In genomic region chr12:113004993-113005392, GRCm38 (mm10) we compare ENCODE assay signal across 9 mouse cellular contexts. TPM values are rescaled to one million over a fixed set of nuclear protein-coding genes. Genes with fewer than 3 reads are reported as not detected.
DNase-seq lines count a peak whose midpoint lies in the region; ATAC-seq and TF ChIP-seq lines count a peak whose summit lies in the region.
"Had no signal": no experiment of that assay in that cellular context is flagged by ENCODE, and none has a peak within 500 bp of the region (broad histone marks: within the 10 kb centered on the region; RNA-seq: fewer than 3 reads in every experiment).

No protein-coding gene starts in this region.

- H3K27me3 ChIP-seq in hindbrain, postnatal 0 days (ENCODE audit: insufficient read depth, low read length), result no peaks in the 10 kb centered on the region
- H3K27me3 ChIP-seq in hindbrain, embryonic 11.5 days (ENCODE audit: control insufficient read depth, insufficient read depth, low read length), result no peaks in the 10 kb centered on the region
- no peaks in the 10 kb centered on the region for H3K27me3 ChIP-seq in lung, embryonic 14.5 days (ENCODE audit: insufficient read depth, low read length)
- H3K27me3 ChIP-seq in small intestine, adult 2 months (ENCODE audit: control insufficient read depth, insufficient read depth, low read length), result no peaks in the 10 kb centered on the region
- no peaks in the 10 kb centered on the region for H3K27me3 ChIP-seq in hindbrain, embryonic 13.5 days
- H3K27me3 ChIP-seq: heart, embryonic 15.5 days had no signal

- TF ChIP-seq CTCF in hindbrain, postnatal 0 days (IDR thresholded peaks at IDR 0.05; ENCODE audit: low read depth), result peak; percentile 74
- TF ChIP-seq CTCF in lung, embryonic 14.5 days (IDR thresholded peaks at IDR 0.05; ENCODE audit: low read depth), result peak; percentile 66
- TF ChIP-seq CTCF in small intestine, adult 2 months (IDR thresholded peaks at IDR 0.05; ENCODE audit: extremely low read depth, insufficient read length, insufficient replicate concordance, low read depth, low read length), result peak; percentile 67; the same call in 1 of the 2 replicates

- H3K36me3 ChIP-seq in hindbrain, postnatal 0 days (ENCODE audit: insufficient read depth, low read length), result no peaks in the 10 kb centered on the region
- no peaks in the 10 kb centered on the region for H3K36me3 ChIP-seq in hindbrain, embryonic 11.5 days (ENCODE audit: control insufficient read depth, insufficient read depth, low read length)
- no peaks in the 10 kb centered on the region for H3K36me3 ChIP-seq in lung, embryonic 14.5 days (ENCODE audit: insufficient read depth)
- no peaks in the 10 kb centered on the region for H3K36me3 ChIP-seq in small intestine, adult 2 months (ENCODE audit: control insufficient read depth, insufficient read depth, low read length)
- no peaks in the 10 kb centered on the region for H3K36me3 ChIP-seq in hindbrain, embryonic 13.5 days
- H3K36me3 ChIP-seq: heart, embryonic 15.5 days had no signal

- TF ChIP-seq POLR2A in small intestine, adult 2 months (IDR thresholded peaks at IDR 0.05; ENCODE audit: low read depth, low read length), result no peak

- no peaks in the 10 kb centered on the region for H3K4me1 ChIP-seq in hindbrain, postnatal 0 days (ENCODE audit: insufficient read depth, low read length)
- H3K4me1 ChIP-seq in hindbrain, embryonic 11.5 days (replicated peaks; ENCODE audit: control insufficient read depth, insufficient read depth, low read length), result 0 out of 2 replicates have a peak, but pooled peaks cover 4% of the 10 kb centered on the region
- H3K4me1 ChIP-seq in lung, embryonic 14.5 days (ENCODE audit: insufficient read depth), result no peaks in the 10 kb centered on the region; the same call in 1 of the 2 replicates
- no peaks in the 10 kb centered on the region for H3K4me1 ChIP-seq in small intestine, adult 2 months (ENCODE audit: control insufficient read depth, insufficient read depth, insufficient read length, low read length)
- peaks cover 9% of the 10 kb centered on the region for H3K4me1 ChIP-seq in hindbrain, embryonic 13.5 days (replicated peaks)

- DNase-seq in hindbrain, postnatal 0 days (ENCODE audit: low spot score), result peak; percentile 56
- no peak for DNase-seq in hindbrain, embryonic 11.5 days (ENCODE audit: low spot score)
- DNase-seq in Muller cell, postnatal 12 days (ENCODE audit: inconsistent ontology term), result peak; percentile 70
- DNase-seq in cerebellum, postnatal 14 days, result peak; percentile 73 to 78
- peak; percentile 91 for DNase-seq in kidney, adult 9 months
- DNase-seq in lung, embryonic 14.5 days, result peak; percentile 57

- no peak overlapping the region for H3K4me2 ChIP-seq in hindbrain, postnatal 0 days (ENCODE audit: low read depth, low read length)
- no peak overlapping the region for H3K4me2 ChIP-seq in hindbrain, embryonic 11.5 days (replicated peaks; ENCODE audit: low read depth, low read length)
- no peak overlapping the region for H3K4me2 ChIP-seq in lung, embryonic 14.5 days
- H3K4me2 ChIP-seq in hindbrain, embryonic 13.5 days, result no peak overlapping the region
- H3K4me2 ChIP-seq: heart, embryonic 15.5 days had no signal

- no peak for ATAC-seq in hindbrain, postnatal 0 days
- ATAC-seq in hindbrain, embryonic 11.5 days (ENCODE audit: low FRiP score), result no peak
- ATAC-seq in lung, embryonic 14.5 days (ENCODE audit: insufficient read depth), result no peak
- ATAC-seq in hindbrain, embryonic 13.5 days (ENCODE audit: low FRiP score), result no peak

- no peak overlapping the region for H3K9ac ChIP-seq in hindbrain, postnatal 0 days (replicated peaks; ENCODE audit: low read length)
- H3K9ac ChIP-seq in hindbrain, embryonic 11.5 days (ENCODE audit: low read depth, low read length), result no peak overlapping the region
- H3K9ac ChIP-seq in lung, embryonic 14.5 days, result no peak overlapping the region
- H3K9ac ChIP-seq in hindbrain, embryonic 13.5 days, result no peak overlapping the region
- H3K9ac ChIP-seq: heart, embryonic 15.5 days had no signal

- no peaks in the 10 kb centered on the region for H3K9me3 ChIP-seq in hindbrain, postnatal 0 days (ENCODE audit: low read length)
- no peaks in the 10 kb centered on the region for H3K9me3 ChIP-seq in hindbrain, embryonic 11.5 days (ENCODE audit: control insufficient read depth, low read length)
- H3K9me3 ChIP-seq in lung, embryonic 14.5 days (ENCODE audit: low read depth, low read length), result no peaks in the 10 kb centered on the region
- no peaks in the 10 kb centered on the region for H3K9me3 ChIP-seq in hindbrain, embryonic 13.5 days
- H3K9me3 ChIP-seq: heart, embryonic 15.5 days had no signal

- no peak overlapping the region for H3K4me3 ChIP-seq in hindbrain, postnatal 0 days (ENCODE audit: low read length)
- no peak overlapping the region for H3K4me3 ChIP-seq in hindbrain, embryonic 11.5 days (ENCODE audit: low read depth, low read length)
- H3K4me3 ChIP-seq in lung, embryonic 14.5 days (ENCODE audit: low read depth, low read length), result no peak overlapping the region
- no peak overlapping the region for H3K4me3 ChIP-seq in small intestine, adult 2 months (ENCODE audit: low read depth, low read length)
- H3K4me3 ChIP-seq in hindbrain, embryonic 13.5 days, result no peak overlapping the region
- H3K4me3 ChIP-seq: heart, embryonic 15.5 days had no signal

- WGBS in hindbrain, postnatal 0 days, result 27% methylated on average over 4 of the region's 4 CpGs
- WGBS in hindbrain, embryonic 11.5 days, result 33% methylated on average over 4 of the region's 4 CpGs
- WGBS in lung, embryonic 14.5 days, result 31% methylated on average over 4 of the region's 4 CpGs
- WGBS in small intestine, adult 2 months, result 10% methylated on average over 4 of the region's 4 CpGs
- WGBS in hindbrain, embryonic 13.5 days, result 25% methylated on average over 4 of the region's 4 CpGs

- no peak overlapping the region for H3K27ac ChIP-seq in hindbrain, postnatal 0 days
- H3K27ac ChIP-seq in hindbrain, embryonic 11.5 days (ENCODE audit: low read depth, low read length), result no peak overlapping the region
- H3K27ac ChIP-seq in lung, embryonic 14.5 days (ENCODE audit: low read depth), result no peak overlapping the region
- H3K27ac ChIP-seq in small intestine, adult 2 months (ENCODE audit: insufficient read depth, low read depth, low read length), result no peak overlapping the region
- no peak overlapping the region for H3K27ac ChIP-seq in hindbrain, embryonic 13.5 days
- H3K27ac ChIP-seq: heart, embryonic 15.5 days had no signal

RNA-seq across cellular contexts. Expression of gene Brf1, which starts 4.5 kb away (rescaled TPM):
- 29.4 and 32.9 TPM in 2 replicates for total RNA-seq in hindbrain, postnatal 0 days (2014; rRNA removed)
- polyA plus RNA-seq in hindbrain, postnatal 0 days (2015; fragmentation: Nextera tagmentation; extraction: Ambion mirVana), result 39.0 and 40.8 TPM in 2 replicates
- 53.6 and 57.8 TPM in 2 replicates for polyA plus RNA-seq in hindbrain, embryonic 11.5 days (2014; fragmentation: Nextera tagmentation; extraction: Ambion mirVana)
- 61.7 and 65.9 TPM in 2 replicates for polyA plus RNA-seq in lung, embryonic 14.5 days (2014; fragmentation: Nextera tagmentation; extraction: Ambion mirVana)
- polyA plus RNA-seq in small intestine, adult 2 months (2012; rRNA removed), result 43.7 and 95.6 TPM in 2 replicates
- 58.3 and 58.6 TPM in 2 replicates for polyA plus RNA-seq in hindbrain, embryonic 13.5 days (2015; fragmentation: Nextera tagmentation; extraction: Ambion mirVana)

RNA-seq across cellular contexts. Expression of gene Pacs2, which starts 9.3 kb away (rescaled TPM):
- total RNA-seq in hindbrain, postnatal 0 days (2014; rRNA removed), result 111 and 125 TPM in 2 replicates
- polyA plus RNA-seq in hindbrain, postnatal 0 days (2015; fragmentation: Nextera tagmentation; extraction: Ambion mirVana), result 20.3 and 20.6 TPM in 2 replicates
- polyA plus RNA-seq in hindbrain, embryonic 11.5 days (2014; fragmentation: Nextera tagmentation; extraction: Ambion mirVana), result 17.2 and 21.2 TPM in 2 replicates
- polyA plus RNA-seq in lung, embryonic 14.5 days (2014; fragmentation: Nextera tagmentation; extraction: Ambion mirVana), result 12.3 and 15.6 TPM in 2 replicates
- polyA plus RNA-seq in small intestine, adult 2 months (2012; rRNA removed), result 16.0 and 27.0 TPM in 2 replicates
- 24.1 and 24.7 TPM in 2 replicates for polyA plus RNA-seq in hindbrain, embryonic 13.5 days (2015; fragmentation: Nextera tagmentation; extraction: Ambion mirVana)

RNA-seq across cellular contexts. Expression of gene Btbd6, which starts 28.7 kb away (rescaled TPM):
- total RNA-seq in hindbrain, postnatal 0 days (2014; rRNA removed), result 71.0 and 76.1 TPM in 2 replicates
- 52.1 and 52.9 TPM in 2 replicates for polyA plus RNA-seq in hindbrain, postnatal 0 days (2015; fragmentation: Nextera tagmentation; extraction: Ambion mirVana)
- polyA plus RNA-seq in hindbrain, embryonic 11.5 days (2014; fragmentation: Nextera tagmentation; extraction: Ambion mirVana), result 25.6 and 26.8 TPM in 2 replicates
- 26.4 and 26.7 TPM in 2 replicates for polyA plus RNA-seq in lung, embryonic 14.5 days (2014; fragmentation: Nextera tagmentation; extraction: Ambion mirVana)
- polyA plus RNA-seq in small intestine, adult 2 months (2012; rRNA removed), result 116 and 206 TPM in 2 replicates
- 40.0 and 45.5 TPM in 2 replicates for polyA plus RNA-seq in hindbrain, embryonic 13.5 days (2015; fragmentation: Nextera tagmentation; extraction: Ambion mirVana)
